Mouse (Mus musculus) macrophage (primary cell): ENCODE measurements around the gene Zc3h13. TPM values are rescaled to one million over a fixed set of nuclear protein-coding genes. Genes with fewer than 3 reads are reported as not detected.

Experiments used
- H3K27ac ChIP-seq: fragments of 350-480 bp; formaldehyde crosslinking; 2 replicates; pipeline ENCODE4 v1.9.0; 2021
- H3K36me3 ChIP-seq: fragments of 350-480 bp; formaldehyde crosslinking; 2 replicates; pipeline ENCODE4 v1.9.0; 2021; ENCODE audit errors: inconsistent target
- H3K4me3 ChIP-seq: fragments of 350-480 bp; formaldehyde crosslinking; 2 replicates; pipeline ENCODE4 v1.9.0; 2021; ENCODE audit errors: inconsistent target
- H3K79me2 ChIP-seq: fragments of 350-480 bp; formaldehyde crosslinking; 2 replicates; pipeline ENCODE4 v1.9.0; 2021; ENCODE audit errors: inconsistent target
- WGBS: methylation state at CpG from one replicate; pipeline ENCODE4 v1.1.7; 2026; ENCODE audit warnings: inconsistent platforms; ENCODE audit not compliant: missing documents; 5-methylcytosine and 5-hydroxymethylcytosine counted together
- polyA plus RNA-seq: library from polyadenylated mRNA; stranded (reverse); fragments of 250-400 nt; gene quantifications from 3 replicates; pipeline ENCODE4 v1.2.4, GENCODE M21; 2018; ENCODE audit warnings: inconsistent platforms

Zc3h13 gene
- polyA plus RNA-seq, 1 experiment from 2014 or later: 32.8 TPM

DNA sequence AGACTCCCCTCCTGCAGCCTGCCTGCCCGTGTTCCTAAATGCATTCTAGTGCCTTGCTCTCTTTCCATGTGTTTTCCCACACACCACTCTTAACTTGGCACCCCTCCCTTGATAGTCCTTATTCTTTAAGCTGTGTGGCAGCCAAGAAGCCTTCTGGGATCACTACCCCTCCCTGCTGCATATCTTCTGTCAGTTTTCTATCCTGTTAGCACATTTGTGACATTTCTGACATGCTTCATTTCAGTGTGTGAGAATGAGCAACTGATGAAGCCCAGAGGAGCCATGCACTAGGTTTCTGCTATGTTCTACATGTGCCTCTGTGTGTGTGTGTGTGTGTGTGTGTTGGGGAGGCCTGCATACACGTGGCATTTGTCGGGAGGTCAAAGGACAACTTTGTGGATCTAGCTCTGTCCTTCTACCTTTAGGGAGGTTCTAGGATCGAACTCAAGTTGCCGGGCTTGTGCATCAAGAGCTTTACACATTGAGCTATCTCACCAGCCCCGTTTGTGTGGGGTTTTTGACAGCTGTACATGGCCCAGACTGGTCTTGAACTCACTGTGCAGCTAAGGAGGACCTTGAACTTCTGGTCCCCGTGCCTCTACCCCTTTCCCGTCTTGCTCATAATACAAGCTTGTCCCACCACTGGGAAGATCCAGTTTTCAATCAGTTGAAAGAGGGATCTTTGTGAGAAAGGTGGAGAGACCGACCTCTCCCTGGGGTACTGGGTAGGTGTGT is 81.3 kb downstream of the Zc3h13 start:
- 83% methylated on average over 9 of the region's 9 CpGs for WGBS
- no peak overlapping the region for H3K4me3 ChIP-seq
- H3K79me2 ChIP-seq: no peaks in the 10 kb centered on the region
- no peaks in the 10 kb centered on the region for H3K36me3 ChIP-seq
- no peak overlapping the region for H3K27ac ChIP-seq

DNA sequence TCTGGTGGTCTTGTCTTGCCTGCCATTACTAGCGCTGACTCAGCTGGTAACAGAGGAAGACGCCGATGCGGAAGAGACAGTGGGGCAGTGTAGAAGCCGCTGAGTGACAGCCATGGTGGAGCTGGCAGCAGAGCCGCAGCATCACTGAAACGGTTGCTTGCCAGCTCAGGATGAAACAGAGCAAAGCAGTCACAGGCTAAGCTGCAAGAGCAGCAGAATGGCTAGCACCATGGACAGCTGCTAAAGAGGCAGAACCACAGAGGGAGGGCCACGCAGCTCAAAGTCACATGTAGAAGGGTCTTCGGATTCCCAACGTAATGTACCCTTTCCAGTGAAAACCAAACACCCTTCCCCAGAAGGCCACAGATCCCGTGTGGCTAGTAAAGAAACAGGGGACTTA is 82.6 kb downstream of the Zc3h13 start:
- no peak overlapping the region for H3K4me3 ChIP-seq
- no peaks in the 10 kb centered on the region for H3K79me2 ChIP-seq
- H3K36me3 ChIP-seq: no peaks in the 10 kb centered on the region
- 26% methylated on average over 11 of the region's 11 CpGs for WGBS
- H3K27ac ChIP-seq: no peak overlapping the region

DNA sequence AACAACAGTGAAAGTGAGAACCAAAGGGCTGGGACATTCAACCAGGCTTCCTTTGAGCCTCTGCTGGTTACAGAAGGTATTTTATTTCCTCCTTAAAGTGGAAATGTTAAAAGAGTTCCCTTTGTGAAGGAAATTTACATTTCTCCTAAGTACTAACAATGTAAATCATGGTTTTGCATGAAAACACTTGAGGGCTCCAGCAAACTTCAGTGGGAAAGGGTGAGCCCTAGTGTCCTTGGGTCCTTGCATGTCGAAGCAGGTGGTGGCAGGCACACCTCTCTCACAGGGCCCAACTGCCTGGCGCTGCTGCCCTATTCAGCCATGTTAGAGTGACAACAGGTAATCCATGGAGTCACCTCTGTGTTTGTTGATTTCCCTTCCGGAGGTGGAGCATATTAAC is 83.3 kb downstream of the Zc3h13 start:
- WGBS: 45% methylated on average over 3 of the region's 3 CpGs
- no peaks in the 10 kb centered on the region for H3K36me3 ChIP-seq
- H3K4me3 ChIP-seq: no peak overlapping the region
- H3K27ac ChIP-seq: no peak overlapping the region
- no peaks in the 10 kb centered on the region for H3K79me2 ChIP-seq

DNA sequence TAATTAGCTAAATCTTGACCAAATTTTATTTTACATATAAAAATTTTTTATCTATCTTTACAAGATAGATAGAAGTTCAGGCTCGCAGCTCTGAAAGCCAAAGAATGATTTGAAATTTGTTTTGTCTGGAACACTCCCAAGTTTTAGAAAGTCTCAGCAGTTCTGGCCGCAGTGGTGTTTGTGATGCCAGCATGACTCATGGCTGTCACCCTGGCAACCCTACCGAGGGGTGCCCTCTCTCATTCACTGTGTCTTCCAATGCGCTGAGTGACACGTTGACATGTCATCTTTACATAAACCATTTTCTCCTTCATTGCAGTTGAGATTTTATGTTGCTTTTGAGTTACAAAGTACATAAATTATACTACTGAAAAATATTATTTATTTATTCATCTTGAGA is 85.7 kb downstream of the Zc3h13 start:
- WGBS: 77% methylated on average over 5 of the region's 5 CpGs

DNA sequence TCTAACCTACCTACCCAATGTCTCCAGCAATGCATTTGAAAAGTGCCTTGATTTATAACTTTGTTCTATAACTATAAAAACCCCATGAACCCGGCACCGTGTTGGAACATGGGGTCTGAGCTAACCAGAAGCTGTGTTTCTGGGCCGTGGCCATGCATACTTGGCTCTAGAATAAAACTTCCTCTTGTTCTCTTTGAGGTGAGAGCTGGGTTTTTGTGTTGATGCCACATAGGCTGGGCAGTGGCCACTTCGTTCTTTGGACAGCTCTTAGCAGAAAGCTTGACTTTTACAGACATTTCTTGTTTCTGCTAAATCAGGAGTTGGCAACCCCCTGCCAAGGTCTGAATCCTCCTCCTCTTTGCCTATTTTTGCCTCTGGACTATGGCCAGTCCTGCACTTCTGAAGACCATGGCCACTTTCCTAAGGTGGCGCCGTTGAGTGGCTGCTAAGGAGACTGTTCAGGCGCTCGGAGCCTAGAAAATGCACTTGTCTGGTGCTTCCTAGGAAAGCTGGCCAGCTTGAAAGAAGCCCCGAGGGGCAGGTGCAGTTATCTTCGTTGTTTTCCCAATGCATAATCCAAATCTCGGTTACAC is 90.9 kb downstream of the Zc3h13 start:
- 79% methylated on average over 11 of the region's 11 CpGs for WGBS
- Histone ChIP-seq H3K27ac (no peak overlapping the region), H3K36me3 (no peaks in the 10 kb centered on the region), H3K4me3 (no peak overlapping the region), H3K79me2 (no peaks in the 10 kb centered on the region)

More for the DNA sequence above, 85.7 kb downstream of the Zc3h13 start:
- Histone ChIP-seq H3K79me2 (no peaks in the 10 kb centered on the region), H3K27ac (no peak overlapping the region), H3K36me3 (no peaks in the 10 kb centered on the region), H3K4me3 (no peak overlapping the region)

DNA sequence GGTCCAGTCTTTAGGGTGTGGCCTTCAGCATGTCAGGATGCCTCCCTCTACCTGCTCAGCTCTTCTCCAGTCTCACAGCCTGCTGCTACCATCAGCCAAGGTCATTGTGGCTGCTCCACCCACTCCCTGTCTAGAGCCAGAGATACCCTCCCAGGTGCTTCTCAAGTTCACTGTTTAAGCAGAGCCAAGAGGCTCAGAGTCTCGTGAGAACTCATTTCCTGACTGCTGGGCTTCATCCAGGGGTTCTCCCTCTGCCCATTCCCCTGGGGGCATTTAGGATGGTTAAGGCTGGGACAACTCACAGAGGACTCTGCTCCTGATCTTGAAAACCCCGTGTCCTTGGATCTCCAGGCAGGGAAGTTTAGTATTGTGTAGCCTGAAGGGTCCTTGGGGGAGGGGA is 92.1 kb downstream of the Zc3h13 start:
- Histone ChIP-seq H3K36me3 (no peaks in the 10 kb centered on the region), H3K79me2 (no peaks in the 10 kb centered on the region), H3K27ac (no peak overlapping the region), H3K4me3 (no peak overlapping the region)
- WGBS: 26% methylated on average over 2 of the region's 2 CpGs

DNA sequence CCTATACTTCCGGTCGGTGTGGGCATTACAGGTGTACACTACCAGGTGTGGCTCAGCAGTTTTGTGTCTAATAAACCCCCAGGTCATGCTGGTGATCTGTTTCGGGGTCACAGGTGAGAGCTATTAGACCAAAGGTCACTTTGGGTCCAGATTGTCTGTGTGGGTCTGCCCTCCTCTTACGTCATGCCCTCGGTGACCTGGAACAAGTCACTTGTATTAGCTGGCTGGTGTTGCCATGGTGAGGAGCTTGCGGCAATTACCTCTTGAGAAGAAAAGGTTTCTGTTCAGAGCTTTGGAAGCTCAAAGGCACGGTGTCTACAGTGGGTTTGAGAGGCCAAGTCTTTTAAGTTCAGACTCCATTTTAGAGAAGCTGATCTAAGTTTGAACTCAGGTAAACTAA is 93.4 kb downstream of the Zc3h13 start:
- H3K36me3 ChIP-seq: no peaks in the 10 kb centered on the region
- H3K4me3 ChIP-seq: no peak overlapping the region
- H3K27ac ChIP-seq: no peak overlapping the region
- H3K79me2 ChIP-seq: no peaks in the 10 kb centered on the region
- WGBS: 85% methylated on average over 7 of the region's 7 CpGs

Other genes with a start within 250 kb of the Zc3h13 start
- 0.06 to 0.11 TPM in 2 of 3 replicates, not detected in the other for gene Lrrc63, start 153.5 kb upstream of the Zc3h13 start, polyA plus RNA-seq
- 571 to 1,239 TPM (median 1,135 TPM) in 3 replicates for gene Lcp1, start 153.3 kb upstream of the Zc3h13 start, polyA plus RNA-seq
- not detected in 3 replicates for gene Cpb2, start 42.1 kb upstream of the Zc3h13 start, polyA plus RNA-seq
- not detected in 3 replicates for gene Siah3, start 171.6 kb downstream of the Zc3h13 start, polyA plus RNA-seq